Mouse (Mus musculus) kidney, postnatal 10 days (tissue): ENCODE data around the gene Armc3.

Experiments
- DNase-seq: peaks from one replicate; pipeline ENCODE4 v3.0.0; 2021; ENCODE audit warnings: mixed read lengths

Gene Armc3

DNA sequence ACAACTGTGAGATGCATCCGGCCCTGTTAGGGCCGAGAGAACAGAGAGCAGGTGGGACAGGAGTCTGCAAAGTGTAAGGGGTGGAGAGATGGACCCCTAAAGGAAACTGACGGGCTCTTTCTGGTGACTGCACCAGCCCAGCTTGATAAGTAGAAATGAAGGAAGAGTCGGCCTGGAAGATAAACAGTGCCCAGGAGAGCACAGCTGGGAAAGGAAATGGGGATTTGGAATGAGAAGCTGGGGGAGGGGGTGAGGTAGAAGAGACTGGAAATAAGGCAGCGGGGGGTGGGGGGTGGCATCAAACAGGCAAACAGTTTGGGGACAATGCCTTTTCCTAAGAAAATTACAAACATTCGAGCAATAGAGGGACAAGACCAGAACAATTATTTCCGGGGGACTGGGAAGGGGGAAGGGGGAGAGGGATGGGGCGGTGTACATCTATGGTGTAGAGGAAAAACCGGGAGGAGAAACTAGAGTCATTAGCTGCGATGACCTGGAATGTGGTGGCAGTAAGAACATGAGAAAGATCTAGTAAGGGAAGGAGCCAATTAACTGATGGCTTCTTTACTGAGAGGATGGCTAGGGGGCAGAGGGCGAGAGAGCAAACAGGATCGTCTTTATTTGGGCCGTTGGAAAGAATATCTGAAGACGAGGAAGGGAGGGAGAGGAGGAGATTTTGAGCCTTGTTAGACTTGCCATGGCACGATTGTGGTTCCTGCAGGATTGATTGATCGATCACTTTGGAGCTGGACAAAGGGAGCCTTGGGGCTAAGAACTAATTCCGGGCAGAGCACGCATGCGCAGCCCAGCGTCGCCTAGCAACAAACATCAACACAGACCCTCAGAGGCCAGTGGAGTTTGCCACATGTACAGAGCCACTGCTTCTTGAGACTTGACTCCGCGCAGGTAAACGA, at the start of gene Armc3:
Gene Armc3, plus strand, starts transcription at position 851 of the 914 bp plus-strand sequence.
- peak; percentile 79 for DNase-seq

DNA sequence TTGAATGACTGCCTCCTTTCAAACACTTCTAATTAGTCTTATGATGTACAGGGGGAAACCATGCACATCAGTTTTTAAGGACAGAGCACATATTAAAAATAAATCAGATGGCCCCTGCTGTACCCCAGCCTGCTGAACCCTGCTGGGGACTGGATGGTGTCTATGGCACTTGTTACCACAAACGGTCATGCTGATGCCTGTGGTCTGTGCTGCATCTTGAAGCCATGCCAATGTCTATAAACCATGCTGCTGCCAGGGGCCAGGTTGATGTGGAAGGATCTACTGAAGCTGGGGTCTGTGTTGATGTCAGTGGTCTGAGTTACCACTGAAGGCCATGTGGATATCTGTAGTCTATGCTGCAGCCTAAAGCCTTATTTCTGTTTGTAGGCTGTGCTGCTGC, 46.4 kb upstream of the Armc3 start:
- DNase-seq = no peak

DNA sequence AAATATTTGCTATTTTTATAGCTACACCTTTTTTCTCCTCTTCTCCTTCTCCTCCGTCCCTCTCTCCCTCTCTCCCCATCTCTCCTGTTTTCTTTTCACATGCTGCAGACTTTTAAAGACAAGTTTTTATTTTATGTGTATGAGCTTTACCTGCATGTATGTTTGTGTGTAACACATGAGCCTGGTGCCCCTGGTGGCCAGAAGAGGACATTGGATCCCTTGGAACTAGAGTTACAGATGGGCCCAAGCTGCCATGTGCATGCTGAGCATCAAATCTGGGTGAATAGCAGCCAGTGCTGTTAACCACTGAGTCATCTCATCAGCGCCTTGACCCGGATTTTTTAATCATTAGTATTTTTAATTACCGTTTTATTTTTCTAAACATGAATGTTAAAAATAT, 42.9 kb upstream of the Armc3 start:
- peak; percentile 35 for DNase-seq

DNA sequence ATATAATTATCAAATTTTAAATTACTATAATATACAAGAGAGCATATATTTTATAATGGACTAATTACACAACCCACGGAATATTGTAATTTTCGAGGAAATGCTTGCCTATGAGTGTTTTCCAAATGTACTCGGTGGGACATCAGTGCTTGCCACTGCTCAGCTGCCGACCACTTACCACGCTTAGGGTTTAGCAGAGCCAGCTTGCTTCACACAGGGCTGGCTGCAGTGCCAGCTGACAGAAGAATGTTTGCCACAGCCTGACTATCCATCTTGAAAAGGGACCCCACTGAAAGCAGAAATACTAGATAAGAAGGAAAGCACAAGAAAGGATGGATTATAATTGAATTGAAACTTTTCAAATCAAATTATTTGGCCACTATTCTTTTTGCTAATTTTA, 39.6 kb upstream of the Armc3 start:
- no peak for DNase-seq

DNA sequence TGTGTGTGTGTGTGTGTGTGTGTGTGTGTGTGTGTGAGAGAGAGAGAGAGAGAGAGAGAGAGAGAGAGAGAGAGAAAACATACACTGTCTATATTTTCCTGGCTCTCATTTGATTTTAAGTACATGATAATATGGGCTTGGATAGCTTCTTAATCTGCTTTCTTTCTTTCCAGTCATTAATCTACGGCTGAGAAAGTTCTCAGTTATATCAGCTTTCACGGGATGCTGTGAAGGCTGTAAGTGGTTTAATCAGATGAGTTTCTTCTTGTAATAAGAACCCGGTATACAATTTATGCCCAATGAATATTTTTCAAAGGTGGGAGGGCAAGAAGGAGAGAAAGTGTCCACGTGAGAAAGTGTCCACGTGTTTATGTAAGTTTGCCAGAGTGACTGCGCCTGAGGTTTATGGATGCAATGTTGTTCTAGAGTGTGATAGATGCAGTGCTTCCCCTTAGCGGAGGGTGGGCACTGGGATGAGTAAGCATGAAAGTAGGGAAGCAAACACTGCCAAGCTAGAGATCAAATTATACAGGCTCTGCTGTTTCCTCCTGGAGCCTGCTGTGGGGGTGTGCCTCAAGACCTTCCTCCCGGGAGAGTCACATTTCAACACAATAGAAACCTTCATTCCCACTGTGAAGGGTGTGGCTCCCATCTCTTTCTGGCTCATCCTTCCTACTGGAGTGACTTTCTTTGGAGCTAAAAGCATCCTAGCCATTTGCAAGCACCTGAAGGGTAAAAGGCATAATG, 38.6 kb upstream of the Armc3 start:
- peak; percentile 11 for DNase-seq

- DNase-seq = no peak
Measured at GRCm38 (mm10) chr2:19164234-19164633, 34.9 kb upstream of the Armc3 start.

DNA sequence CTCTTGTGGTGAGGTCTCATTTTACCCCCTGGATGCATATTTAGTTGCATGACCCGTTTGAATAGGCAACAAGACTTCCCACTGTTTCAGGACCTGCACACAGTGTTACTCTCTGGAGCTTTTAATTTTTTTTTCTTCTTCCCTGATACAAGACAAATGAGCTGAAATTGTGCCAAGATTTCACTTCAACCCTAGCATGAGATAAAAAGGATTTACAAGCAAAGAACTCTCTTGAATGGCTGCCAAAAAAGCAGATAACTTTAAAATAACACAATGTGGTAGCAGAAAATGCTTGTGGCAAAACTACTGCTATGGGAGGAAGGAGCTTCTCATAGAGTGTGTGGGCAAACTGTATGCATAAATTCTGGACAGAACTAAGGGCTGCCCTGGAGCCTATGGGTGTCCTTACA, 22.3 kb upstream of the Armc3 start:
- DNase-seq = no peak

GRCm38 (mm10) chr2:19199366-19199853, 308 bp downstream of the Armc3 start:
- DNase-seq = no peak

DNA sequence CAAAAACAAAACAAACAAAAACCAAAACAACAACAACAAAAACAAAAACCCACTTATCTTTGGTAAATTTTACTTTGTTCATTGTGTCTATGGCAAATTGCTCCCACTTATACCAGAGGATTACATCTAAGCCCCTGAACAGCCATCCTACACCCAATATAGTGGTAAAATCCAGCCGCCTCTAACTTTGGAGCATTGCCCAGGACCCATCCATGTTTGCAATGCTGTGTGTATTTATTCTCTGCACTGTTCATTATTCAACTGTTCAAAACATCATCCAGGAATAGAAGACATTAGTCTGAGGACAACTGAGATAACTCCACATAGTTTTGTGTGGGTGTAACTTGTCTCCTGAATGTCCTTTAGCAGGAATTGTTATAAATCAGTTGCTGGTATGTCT, 1.0 kb downstream of the Armc3 start:
- no peak for DNase-seq

DNA sequence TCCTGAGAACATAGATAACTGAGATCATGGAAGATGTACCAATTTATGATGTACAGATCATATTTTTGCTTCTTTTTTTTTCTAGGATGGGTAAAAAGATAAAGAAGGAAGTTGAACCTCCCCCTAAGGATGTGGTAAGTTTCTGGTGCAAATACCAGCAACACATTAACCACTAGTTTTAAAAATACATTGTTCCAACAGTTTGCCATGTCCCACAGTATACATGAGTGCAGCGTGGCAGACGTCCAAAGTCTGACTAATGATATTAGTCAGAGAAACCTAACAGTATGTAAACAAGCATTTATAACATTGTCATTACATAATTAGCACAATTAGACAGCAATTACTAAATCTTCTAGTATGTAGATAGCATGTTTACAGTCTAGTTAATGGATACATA, 2.6 kb downstream of the Armc3 start:
- DNase-seq = no peak

GRCm38 (mm10) chr2:19234305-19234704, 35.2 kb downstream of the Armc3 start:
- DNase-seq = no peak

DNA sequence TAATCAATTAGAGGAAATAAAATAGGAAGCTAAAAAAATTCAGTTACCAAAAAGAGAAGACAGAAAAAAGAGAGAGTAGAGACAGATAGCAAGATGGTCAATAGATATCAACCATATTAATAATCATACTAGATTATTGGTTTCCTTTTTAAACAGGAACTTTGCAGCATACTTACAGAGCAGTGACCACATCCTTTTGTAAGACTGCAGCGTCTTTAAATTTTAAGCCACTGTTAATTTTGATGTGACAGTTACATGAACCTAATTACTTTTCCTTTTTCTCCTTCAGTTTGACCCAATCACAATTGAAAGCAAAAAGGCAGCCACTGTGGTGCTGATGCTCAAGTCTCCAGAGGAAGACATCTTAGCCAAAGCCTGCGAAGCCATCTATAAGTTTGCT, 36.1 kb downstream of the Armc3 start:
- DNase-seq = no peak

- DNase-seq = no peak
Measured at GRCm38 (mm10) chr2:19235614-19236013, 36.5 kb downstream of the Armc3 start.

DNA sequence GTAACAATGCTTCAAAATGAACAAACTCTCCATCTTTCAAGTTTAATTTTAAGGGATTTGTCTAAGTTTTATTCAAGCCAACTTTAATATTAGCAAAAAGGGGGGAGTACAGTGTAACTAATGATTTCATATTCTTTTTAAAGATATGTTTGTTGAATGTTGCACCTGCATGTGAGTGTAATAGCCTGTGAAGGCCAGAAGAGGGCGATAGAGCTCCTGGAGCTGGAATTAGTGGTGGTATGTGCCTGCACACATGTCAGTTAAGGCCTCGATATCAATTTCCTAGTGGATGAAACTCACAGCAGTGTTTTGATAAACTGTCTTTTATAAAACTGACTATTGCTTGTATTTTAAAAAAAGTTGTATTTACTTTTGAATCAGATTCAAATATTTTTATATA, 39.7 kb downstream of the Armc3 start:
- DNase-seq = no peak

DNA sequence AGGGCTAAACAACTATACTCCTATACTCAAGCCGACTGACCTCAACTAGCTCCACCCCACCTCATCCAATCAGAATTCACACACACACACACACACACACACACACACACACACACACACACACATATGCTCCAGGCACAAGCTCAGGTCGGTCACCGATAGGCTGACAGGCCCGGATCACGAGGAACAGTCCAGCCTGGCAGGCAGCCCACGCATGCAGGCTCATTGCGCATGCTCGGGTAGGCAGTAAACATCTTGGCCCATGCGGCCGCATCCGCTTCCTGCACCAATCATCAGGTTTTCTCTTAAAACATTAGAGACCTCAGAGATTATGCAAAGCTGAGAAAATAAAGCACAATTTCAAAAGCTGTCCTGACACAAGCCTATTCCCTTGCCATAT, 50.5 kb downstream of the Armc3 start:
- no peak for DNase-seq

- DNase-seq = no peak
Measured at GRCm38 (mm10) chr2:19255037-19255436, 55.9 kb downstream of the Armc3 start.

GRCm38 (mm10) chr2:19257255-19257654, 58.2 kb downstream of the Armc3 start:
- no peak for DNase-seq

DNA sequence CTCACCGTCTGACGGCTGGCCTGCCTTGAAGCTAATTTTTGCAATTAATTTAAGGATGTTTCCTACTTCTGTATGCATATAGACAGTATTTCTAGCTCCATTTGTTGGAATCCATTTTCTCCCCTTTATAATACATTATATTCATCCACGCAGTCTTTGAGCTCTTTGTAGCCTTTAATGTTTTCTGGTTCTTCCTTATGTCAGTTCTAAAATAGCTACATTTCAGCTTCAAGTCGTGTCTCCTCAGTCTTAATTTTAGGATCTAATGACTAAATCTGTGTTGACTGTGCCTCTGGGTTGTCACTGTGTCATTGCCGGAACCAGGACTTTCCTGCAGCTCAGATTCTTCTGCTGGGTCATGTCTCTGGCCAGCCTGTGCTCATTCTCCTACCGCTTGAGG, 61.3 kb downstream of the Armc3 start:
- no peak for DNase-seq

- DNase-seq = peak; percentile 22
Measured at GRCm38 (mm10) chr2:19263375-19263774, 64.3 kb downstream of the Armc3 start.

- DNase-seq = no peak
Measured at GRCm38 (mm10) chr2:19265834-19266233, 66.7 kb downstream of the Armc3 start.

DNA sequence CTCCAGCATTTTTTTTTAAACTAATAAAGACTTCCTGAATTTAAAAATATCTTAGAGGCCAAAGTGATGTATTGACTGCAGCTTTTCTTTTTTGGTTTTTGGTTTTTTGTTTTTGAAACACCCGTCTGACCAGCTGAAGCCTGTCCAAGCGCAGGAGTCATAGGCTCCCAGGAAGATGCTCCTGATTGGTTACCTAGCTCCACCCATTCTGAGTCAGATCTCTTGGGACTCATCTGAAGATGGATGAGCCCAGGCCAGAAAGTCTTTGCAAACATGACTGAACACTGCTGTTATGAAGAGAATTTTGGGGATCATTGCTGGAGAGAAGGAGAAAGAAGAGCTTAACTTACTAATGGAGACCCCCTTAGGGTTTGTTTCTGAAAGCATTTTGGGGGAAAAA, 68.3 kb downstream of the Armc3 start:
- DNase-seq = no peak

- DNase-seq = no peak
Measured at GRCm38 (mm10) chr2:19269955-19270354, 70.9 kb downstream of the Armc3 start.

- peak; percentile 33 for DNase-seq
Measured at GRCm38 (mm10) chr2:19270709-19271120, 71.6 kb downstream of the Armc3 start.

DNA sequence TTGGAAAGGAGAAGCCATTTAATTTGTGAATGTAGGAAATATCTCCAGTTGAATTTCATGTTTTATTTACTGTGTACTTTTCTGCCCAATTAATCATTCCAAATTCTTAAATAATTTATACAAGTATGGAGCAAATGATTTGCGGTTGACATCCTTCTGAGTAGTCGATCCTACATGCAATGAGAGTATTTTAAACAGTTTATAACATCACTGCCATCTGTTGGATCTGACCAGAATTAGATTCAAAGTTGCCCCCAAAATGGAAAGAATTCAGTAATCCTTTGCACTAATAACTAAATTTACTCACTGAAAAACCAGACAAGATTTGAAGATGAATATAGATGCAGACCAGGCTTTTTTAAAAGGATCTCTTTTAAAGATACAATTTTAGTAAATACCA, 75.5 kb downstream of the Armc3 start:
- no peak for DNase-seq
